Mouse (Mus musculus) limb, embryonic 13.5 days (tissue): Measurements from ENCODE around the gene Sgip1. TPM values are rescaled to one million over a fixed set of nuclear protein-coding genes. Genes with fewer than 3 reads are reported as not detected.

Experiments used
- ATAC-seq: fragments of 200-750 bp; cut with Nextera tagmentation; 2 replicates; pipeline ENCODE4 v1.8.0; 2017; ENCODE audit warnings: low read depth, moderate number of reproducible peaks, moderate TSS enrichment; ENCODE audit not compliant: low FRiP score
- H3K27ac ChIP-seq: fragments of 300-500 bp; sonication (generic); 2 replicates; pipeline ENCODE4 v1.5.1; 2015; ENCODE audit warnings: inconsistent platforms, mild to moderate bottlenecking, moderate library complexity
- H3K27me3 ChIP-seq: fragments of 300-500 bp; sonication (generic); 2 replicates; pipeline ENCODE4 v1.6.1; 2015; ENCODE audit warnings: mild to moderate bottlenecking, inconsistent platforms
- H3K36me3 ChIP-seq: fragments of 300-500 bp; sonication (generic); 2 replicates; pipeline ENCODE4 v1.6.1; 2015; ENCODE audit warnings: inconsistent platforms, mild to moderate bottlenecking, moderate library complexity
- H3K4me1 ChIP-seq: fragments of 300-500 bp; sonication (generic); 2 replicates; pipeline ENCODE4 v1.6.1; 2015; ENCODE audit warnings: inconsistent platforms
- H3K4me2 ChIP-seq: fragments of 300-500 bp; sonication (generic); replicated peaks from 2 replicates; pipeline ENCODE4 v1.6.1; 2015; ENCODE audit warnings: inconsistent platforms, mild to moderate bottlenecking, moderate library complexity
- H3K4me3 ChIP-seq: fragments of 300-500 bp; sonication (generic); 2 replicates; pipeline ENCODE4 v1.5.1; 2015; ENCODE audit warnings: moderate library complexity, mild to moderate bottlenecking, inconsistent platforms
- H3K9ac ChIP-seq: fragments of 300-500 bp; sonication (generic); 2 replicates; pipeline ENCODE4 v1.6.1; 2015; ENCODE audit warnings: mild to moderate bottlenecking, inconsistent platforms
- H3K9me3 ChIP-seq: fragments of 300-500 bp; sonication (generic); 2 replicates; pipeline ENCODE4 v1.6.1; 2016; ENCODE audit warnings: inconsistent platforms
- WGBS: fragments of 180-500 bp; shearing (Covaris S2); methylation state at CpG from one replicate; pipeline ENCODE4 v1.1.7; 2015; 5-methylcytosine and 5-hydroxymethylcytosine counted together
- polyA plus RNA-seq: library from polyadenylated mRNA; unstranded; fragments of >200 nt; fragmentation: Nextera tagmentation; extraction: Ambion mirVana; gene quantifications from 2 replicates; pipeline ENCODE4 v1.2.1, GENCODE M21; 2015

Sgip1 gene
- polyA plus RNA-seq, 1 experiment from 2014 or later, result 10.0 TPM

DNA sequence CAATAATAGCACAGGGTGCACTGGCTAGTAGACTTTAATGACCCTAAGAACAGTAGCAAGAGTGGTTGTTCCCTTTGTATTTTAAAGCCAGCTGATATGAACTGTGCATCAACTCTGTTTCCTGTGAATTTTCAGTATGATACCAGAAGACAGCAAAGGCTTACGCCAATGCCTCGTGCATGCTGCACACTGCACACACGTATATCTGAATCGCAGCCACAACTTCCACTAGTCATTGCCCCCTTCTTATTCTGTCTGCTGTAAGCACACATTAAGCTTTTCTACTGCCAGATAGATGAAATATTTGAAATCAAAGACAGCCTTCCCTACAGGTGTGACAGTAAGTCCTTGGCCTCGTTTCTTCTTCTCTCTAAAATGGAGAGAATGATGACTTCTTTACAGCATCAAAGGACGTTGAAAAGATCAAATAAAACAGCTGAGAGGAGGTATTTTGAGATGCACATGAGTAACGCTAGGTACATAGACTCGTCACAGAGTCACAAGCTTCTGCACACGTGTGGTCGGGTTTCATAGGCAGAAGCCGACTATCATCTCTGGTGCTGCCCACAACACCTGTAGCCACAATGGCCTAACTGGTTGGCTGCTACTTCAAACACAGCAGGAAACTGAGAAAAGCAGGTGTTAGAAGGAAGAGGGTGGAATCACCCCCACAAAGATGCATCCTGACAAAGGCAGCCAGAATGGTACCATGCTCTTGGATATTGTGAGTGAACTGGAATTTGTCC lies 249.7 kb downstream of the Sgip1 start:
- Histone ChIP-seq H3K4me3 (no peak overlapping the region), H3K9me3 (no peaks in the 10 kb centered on the region), H3K4me1 (peaks cover 12% of the 10 kb centered on the region), H3K9ac (no peak overlapping the region), H3K27me3 (no peaks in the 10 kb centered on the region), H3K36me3 (no peaks in the 10 kb centered on the region), H3K4me2 (no peak overlapping the region), H3K27ac (no peak overlapping the region)
- WGBS, result 66% methylated on average over 11 of the region's 11 CpGs
- ATAC-seq, result no peak

DNA sequence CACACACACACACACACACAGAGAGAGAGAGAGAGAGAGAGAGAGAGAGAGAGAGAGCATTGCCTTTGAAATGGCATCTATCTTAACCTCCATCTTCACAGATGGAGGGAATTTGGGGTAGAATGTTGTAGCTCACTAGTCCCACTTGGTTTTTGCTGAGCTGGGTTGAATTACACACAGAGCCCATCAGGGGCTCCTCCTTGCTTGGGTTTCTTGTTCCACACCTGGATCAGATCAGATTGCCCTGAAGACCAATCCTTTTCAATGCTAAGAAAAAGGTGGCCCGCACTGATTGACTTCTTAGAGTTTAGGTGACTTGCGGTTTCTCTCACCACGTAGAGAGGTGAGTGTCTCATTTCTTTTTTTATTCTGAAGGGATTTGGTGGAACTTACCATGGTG lies 250.6 kb downstream of the Sgip1 start:
- no peaks in the 10 kb centered on the region for H3K36me3 ChIP-seq
- H3K9me3 ChIP-seq, result no peaks in the 10 kb centered on the region
- H3K9ac ChIP-seq, result no peak overlapping the region
- no peak overlapping the region for H3K4me3 ChIP-seq
- no peak for ATAC-seq
- H3K4me2 ChIP-seq, result no peak overlapping the region
- WGBS, result 58% methylated on average over 3 of the region's 3 CpGs
- H3K4me1 ChIP-seq, result peaks cover 12% of the 10 kb centered on the region
- no peaks in the 10 kb centered on the region for H3K27me3 ChIP-seq
- no peak overlapping the region for H3K27ac ChIP-seq

GRCm38 (mm10) chr4:103004681-103005080 lies 263.6 kb downstream of the Sgip1 start:
- no peak overlapping the region for H3K4me2 ChIP-seq
- H3K9ac ChIP-seq, result no peak overlapping the region
- 0 out of 2 replicates have a peak overlapping the region, but pooled peaks have one; percentile 65 for H3K27ac ChIP-seq
- no peaks in the 10 kb centered on the region for H3K36me3 ChIP-seq
- no peaks in the 10 kb centered on the region for H3K9me3 ChIP-seq
- peaks cover 46% of the 10 kb centered on the region for H3K4me1 ChIP-seq
- ATAC-seq, result no peak
- H3K4me3 ChIP-seq, result no peak overlapping the region
- no peaks in the 10 kb centered on the region for H3K27me3 ChIP-seq
- WGBS, result 53% methylated on average over 4 of the region's 4 CpGs

GRCm38 (mm10) chr4:103005190-103005945 lies 264.3 kb downstream of the Sgip1 start:
- no peak overlapping the region for H3K9ac ChIP-seq
- peak; percentile 80; the same call in 1 of the 2 replicates for ATAC-seq
- no peaks in the 10 kb centered on the region for H3K36me3 ChIP-seq
- no peak overlapping the region for H3K4me2 ChIP-seq
- no peaks in the 10 kb centered on the region for H3K27me3 ChIP-seq
- peaks cover 39% of the 10 kb centered on the region for H3K4me1 ChIP-seq
- peak overlapping the region; percentile 88 for H3K27ac ChIP-seq
- no peak overlapping the region for H3K4me3 ChIP-seq
- no peaks in the 10 kb centered on the region for H3K9me3 ChIP-seq
- 12% methylated on average over 15 of the region's 15 CpGs for WGBS

DNA sequence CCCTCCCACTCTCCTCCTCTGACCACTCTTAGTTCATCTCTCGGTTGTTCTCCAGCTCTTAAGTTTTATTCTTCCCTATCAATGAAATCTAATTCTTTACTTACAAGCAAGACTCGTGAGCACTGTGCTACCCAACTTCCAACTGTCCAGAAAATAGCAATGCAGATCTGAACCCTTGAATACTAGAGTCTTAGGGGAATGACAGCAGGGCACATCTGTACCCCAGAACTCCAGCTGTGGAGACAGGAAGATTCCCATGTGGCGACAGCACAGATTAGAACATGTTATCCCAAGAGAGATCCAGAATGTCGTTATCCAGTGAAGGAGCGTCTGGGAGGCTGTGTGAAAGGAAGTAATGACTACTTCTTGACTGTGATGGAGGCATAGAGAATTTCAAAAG lies 265.2 kb downstream of the Sgip1 start:
- Histone ChIP-seq H3K36me3 (no peaks in the 10 kb centered on the region), H3K9me3 (no peaks in the 10 kb centered on the region), H3K4me3 (no peak overlapping the region), H3K27ac (peak overlapping the region; percentile 88), H3K4me1 (peaks cover 37% of the 10 kb centered on the region), H3K9ac (0 out of 2 replicates have a peak overlapping the region, but pooled peaks have one; percentile 4), H3K4me2 (no peak overlapping the region), H3K27me3 (no peaks in the 10 kb centered on the region)
- WGBS, result 56% methylated on average over 5 of the region's 5 CpGs
- no peak for ATAC-seq

GRCm38 (mm10) chr4:103006943-103007418 lies 265.9 kb downstream of the Sgip1 start:
- 9% methylated on average over 4 of the region's 4 CpGs for WGBS
- Histone ChIP-seq H3K9me3 (no peaks in the 10 kb centered on the region), H3K27ac (peak overlapping the region; percentile 88), H3K4me2 (no peak overlapping the region), H3K4me1 (peaks cover 39% of the 10 kb centered on the region), H3K9ac (no peak overlapping the region), H3K4me3 (no peak overlapping the region), H3K36me3 (no peaks in the 10 kb centered on the region), H3K27me3 (no peaks in the 10 kb centered on the region)
- no peak for ATAC-seq

- no peak for ATAC-seq
- no peak overlapping the region for H3K27ac ChIP-seq
- no peaks in the 10 kb centered on the region for H3K9me3 ChIP-seq
- no peak overlapping the region for H3K4me2 ChIP-seq
- no peaks in the 10 kb centered on the region for H3K27me3 ChIP-seq
- H3K4me3 ChIP-seq, result no peak overlapping the region
- WGBS, result 95% methylated on average over 4 of the region's 4 CpGs
- no peak overlapping the region for H3K9ac ChIP-seq
- H3K4me1 ChIP-seq, result peaks cover 44% of the 10 kb centered on the region
- no peaks in the 10 kb centered on the region for H3K36me3 ChIP-seq
These were observed 269.6 kb downstream of the Sgip1 start for GRCm38 (mm10) chr4:103010734-103011133.

GRCm38 (mm10) chr4:103011823-103012222 lies 270.7 kb downstream of the Sgip1 start:
- WGBS, result 9% methylated on average over 7 of the region's 7 CpGs
- 0 out of 2 replicates have a peak overlapping the region, but pooled peaks have one; percentile 20 for H3K4me2 ChIP-seq
- H3K36me3 ChIP-seq, result no peaks in the 10 kb centered on the region
- no peak overlapping the region for H3K9ac ChIP-seq
- H3K4me1 ChIP-seq, result peaks cover 33% of the 10 kb centered on the region
- H3K27me3 ChIP-seq, result no peaks in the 10 kb centered on the region
- H3K4me3 ChIP-seq, result no peak overlapping the region
- no peak overlapping the region for H3K27ac ChIP-seq
- ATAC-seq, result no peak
- no peaks in the 10 kb centered on the region for H3K9me3 ChIP-seq

- Histone ChIP-seq H3K9me3 (no peaks in the 10 kb centered on the region), H3K27me3 (no peaks in the 10 kb centered on the region), H3K27ac (peak overlapping the region; percentile 15; the same call in 1 of the 2 replicates), H3K9ac (no peak overlapping the region), H3K4me1 (peaks cover 20% of the 10 kb centered on the region), H3K4me3 (no peak overlapping the region), H3K36me3 (no peaks in the 10 kb centered on the region), H3K4me2 (0 out of 2 replicates have a peak overlapping the region, but pooled peaks have one; percentile 12)
- no peak for ATAC-seq
- 12% methylated on average over 4 of the region's 4 CpGs for WGBS
These were observed 272.4 kb downstream of the Sgip1 start for GRCm38 (mm10) chr4:103013490-103013889.

Other genes starting within 250 kb of the Sgip1 start
- 0.59 and 1.1 TPM in 2 replicates for gene Tctex1d1, start 237.3 kb downstream of the Sgip1 start, polyA plus RNA-seq